Mouse (Mus musculus): ENCODE data around the gene Npb. TPM values are rescaled to one million over a fixed set of nuclear protein-coding genes. Genes with fewer than 3 reads are reported as not detected.
A peak's percentile ranks its signal among the peaks of the same experiment; 100 is the strongest.

The Npb gene
- total RNA-seq, 1 experiment = 0.94 TPM

- no peak overlapping the region for H3K4me3 ChIP-seq (ENCODE audit: insufficient read depth in 1 of 2, low read depth in 1 of 2, low read length in 2 of 2, poor library complexity in 1 of 2, severe bottlenecking in 1 of 2)
- in situ Hi-C loops (cut with MboI; ENCODE audit: low sequenced_read_pairs in 2 of 2, unreplicated experiment in 2 of 2) = no loop called here
Measured at GRCm38 (mm10) chr11:120578024-120578693, 30.1 kb upstream of the Npb start.

GRCm38 (mm10) chr11:120578694-120579243 is 29.5 kb upstream of the Npb start:
- no peaks in the 10 kb centered on the region for H3K9me3 ChIP-seq (ENCODE audit: control insufficient read depth, insufficient read depth, low read depth, low read length)
- H3K4me3 ChIP-seq (ENCODE audit: insufficient read depth in 1 of 2, low read depth in 1 of 2, low read length in 2 of 2, poor library complexity in 1 of 2, severe bottlenecking in 1 of 2) = no peak overlapping the region
- H3K27ac ChIP-seq (ENCODE audit: insufficient read depth, low read depth, low read length, poor library complexity, severe bottlenecking) = peak overlapping the region; percentile 15; the same call in 1 of the 2 replicates
- H3K36me3 ChIP-seq (ENCODE audit: control insufficient read depth, insufficient read depth, low read length, poor library complexity, severe bottlenecking) = peaks cover 28% of the 10 kb centered on the region
- H3K9ac ChIP-seq (ENCODE audit: insufficient read depth, low read depth, low read length, poor library complexity, severe bottlenecking) = 0 out of 2 replicates have a peak overlapping the region, but pooled peaks have one; percentile 8
- H3K4me1 ChIP-seq (ENCODE audit: control insufficient read depth in 2 of 2, insufficient read depth in 2 of 2, low read length in 2 of 2, poor library complexity in 1 of 2) = peaks cover 3 to 21% of the 10 kb centered on the region in 2 experiments
- no peak for TF ChIP-seq HCFC1 (IDR thresholded peaks at IDR 0.05; ENCODE audit: borderline replicate concordance, insufficient read depth, low read length)
- TF ChIP-seq ZNF384 (IDR thresholded peaks at IDR 0.05; ENCODE audit: low read depth, low read length) = no peak
- no peak for TF ChIP-seq MAFK (IDR thresholded peaks at IDR 0.05; ENCODE audit: insufficient read depth, low read depth, low read length)
- no peak for TF ChIP-seq ZC3H11A (IDR thresholded peaks at IDR 0.05; ENCODE audit: borderline replicate concordance, low read depth, low read length)
- no peak for TF ChIP-seq CHD2 (IDR thresholded peaks at IDR 0.05; ENCODE audit: low read depth, low read length)
- in situ Hi-C loops (cut with MboI; ENCODE audit: low sequenced_read_pairs in 2 of 2, unreplicated experiment in 2 of 2) = no loop called here
- no peak for DNase-seq (ENCODE audit: low read depth, low spot score)

More at GRCm38 (mm10) chr11:120578024-120578693, 30.1 kb upstream of the Npb start:
- TF ChIP-seq MAFK (IDR thresholded peaks at IDR 0.05; ENCODE audit: insufficient read depth, low read depth, low read length) = no peak
- Histone ChIP-seq H3K4me1 (ENCODE audit: control insufficient read depth in 2 of 2, insufficient read depth in 2 of 2, low read length in 2 of 2, poor library complexity in 1 of 2) (peaks cover 3 to 21% of the 10 kb centered on the region in 2 experiments), H3K9me3 (ENCODE audit: control insufficient read depth, insufficient read depth, low read depth, low read length) (no peaks in the 10 kb centered on the region), H3K9ac (ENCODE audit: insufficient read depth, low read depth, low read length, poor library complexity, severe bottlenecking) (no peak overlapping the region), H3K36me3 (ENCODE audit: control insufficient read depth, insufficient read depth, low read length, poor library complexity, severe bottlenecking) (peaks cover 28% of the 10 kb centered on the region), H3K27ac (ENCODE audit: insufficient read depth, low read depth, low read length, poor library complexity, severe bottlenecking) (no peak overlapping the region; the same call in 1 of the 2 replicates)
- no peak for DNase-seq (ENCODE audit: low read depth, low spot score)

DNA sequence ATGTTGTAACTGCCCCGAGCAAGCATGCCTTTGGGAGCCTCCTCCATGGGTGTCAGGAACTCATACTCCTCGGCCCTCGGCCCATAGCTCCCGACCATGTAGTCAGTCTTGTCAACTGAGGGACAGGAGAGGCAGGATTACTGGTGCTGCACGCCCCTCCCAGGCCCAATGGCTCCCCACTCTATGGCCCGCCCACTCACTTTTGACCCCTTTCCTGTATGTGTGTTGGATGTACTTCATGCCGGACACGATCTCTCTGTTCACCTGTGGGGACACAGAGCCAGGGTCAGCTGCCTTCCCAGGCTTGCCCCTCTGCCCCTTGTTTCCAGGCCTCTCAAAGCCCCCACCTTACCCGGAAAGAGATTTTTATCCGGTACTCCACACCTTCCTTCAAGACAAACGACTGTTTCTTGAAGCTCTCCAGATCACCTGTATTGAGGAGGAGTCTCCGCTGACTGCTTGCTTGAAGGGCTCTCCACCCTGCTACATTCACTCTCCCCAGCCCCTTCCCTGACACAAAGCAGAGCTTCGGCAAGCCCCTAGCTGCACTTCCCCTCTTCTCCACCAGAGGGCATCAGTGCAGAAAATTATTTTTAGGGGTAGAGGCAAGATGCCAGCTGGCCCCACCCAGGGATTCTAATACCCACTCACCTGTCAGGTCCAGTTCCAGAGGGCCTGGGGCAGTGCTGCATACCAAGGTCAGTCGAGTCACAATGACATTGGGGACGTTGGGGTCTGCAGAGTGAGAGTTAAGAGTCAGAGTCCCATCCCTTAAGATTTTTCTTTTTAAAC is 28.8 kb upstream of the Npb start:
- peak overlapping the region; percentile 15 for H3K27ac ChIP-seq (ENCODE audit: insufficient read depth, low read depth, low read length, poor library complexity, severe bottlenecking)
- TF ChIP-seq ZC3H11A (IDR thresholded peaks at IDR 0.05; ENCODE audit: borderline replicate concordance, low read depth, low read length) = 0 out of 2 replicates have a peak, but pooled peaks have one; percentile 12
- TF ChIP-seq ZNF384 (IDR thresholded peaks at IDR 0.05; ENCODE audit: low read depth, low read length) = no peak
- H3K36me3 ChIP-seq (ENCODE audit: control insufficient read depth, insufficient read depth, low read length, poor library complexity, severe bottlenecking) = peaks cover 28% of the 10 kb centered on the region
- DNase-seq (ENCODE audit: low read depth, low spot score) = peak; percentile 79
- H3K9me3 ChIP-seq (ENCODE audit: control insufficient read depth, insufficient read depth, low read depth, low read length) = no peaks in the 10 kb centered on the region
- peak overlapping the region; percentile 88 to 89; a peak in 3 of 4 replicates for H3K4me3 ChIP-seq (ENCODE audit: insufficient read depth in 1 of 2, low read depth in 1 of 2, low read length in 2 of 2, poor library complexity in 1 of 2, severe bottlenecking in 1 of 2)
- in situ Hi-C loops (cut with MboI; ENCODE audit: low sequenced_read_pairs in 2 of 2, unreplicated experiment in 2 of 2) = no loop called here
- peaks cover 3 to 21% of the 10 kb centered on the region in 2 experiments for H3K4me1 ChIP-seq (ENCODE audit: control insufficient read depth in 2 of 2, insufficient read depth in 2 of 2, low read length in 2 of 2, poor library complexity in 1 of 2)
- peak overlapping the region; percentile 8; the same call in 1 of the 2 replicates for H3K9ac ChIP-seq (ENCODE audit: insufficient read depth, low read depth, low read length, poor library complexity, severe bottlenecking)

- TF ChIP-seq ZNF384 (IDR thresholded peaks at IDR 0.05; ENCODE audit: low read depth, low read length) (no peak), ZC3H11A (IDR thresholded peaks at IDR 0.05; ENCODE audit: borderline replicate concordance, low read depth, low read length) (no peak), MAFK (IDR thresholded peaks at IDR 0.05; ENCODE audit: insufficient read depth, low read depth, low read length) (no peak), HCFC1 (IDR thresholded peaks at IDR 0.05; ENCODE audit: borderline replicate concordance, insufficient read depth, low read length) (no peak), CHD2 (IDR thresholded peaks at IDR 0.05; ENCODE audit: low read depth, low read length) (no peak)
- H3K27ac ChIP-seq (ENCODE audit: insufficient read depth, low read depth, low read length, poor library complexity, severe bottlenecking) = peak overlapping the region; percentile 98; the same call in 1 of the 2 replicates
- H3K9me3 ChIP-seq (ENCODE audit: control insufficient read depth, insufficient read depth, low read depth, low read length) = no peaks in the 10 kb centered on the region
- H3K9ac ChIP-seq (ENCODE audit: insufficient read depth, low read depth, low read length, poor library complexity, severe bottlenecking) = peak overlapping the region; percentile 95
- H3K4me3 ChIP-seq (ENCODE audit: insufficient read depth in 1 of 2, low read depth in 1 of 2, low read length in 2 of 2, poor library complexity in 1 of 2, severe bottlenecking in 1 of 2) = peak overlapping the region; percentile 88 to 89
- no peak for DNase-seq (ENCODE audit: low read depth, low spot score)
- peaks cover 29% of the 10 kb centered on the region for H3K36me3 ChIP-seq (ENCODE audit: control insufficient read depth, insufficient read depth, low read length, poor library complexity, severe bottlenecking)
- peaks cover 3 to 21% of the 10 kb centered on the region in 2 experiments for H3K4me1 ChIP-seq (ENCODE audit: control insufficient read depth in 2 of 2, insufficient read depth in 2 of 2, low read length in 2 of 2, poor library complexity in 1 of 2)
- in situ Hi-C loops (cut with MboI; ENCODE audit: low sequenced_read_pairs in 2 of 2, unreplicated experiment in 2 of 2) = no loop called here
Measured at GRCm38 (mm10) chr11:120580190-120580589, 28.1 kb upstream of the Npb start.
